Mouse (Mus musculus): ENCODE results near the gene Cntn4. TPM values are rescaled to one million over a fixed set of nuclear protein-coding genes. Genes with fewer than 3 reads are reported as not detected.

Cntn4 gene
- polyA plus RNA-seq, 1 experiment from 2014 or later, result 0.13 TPM

DNA sequence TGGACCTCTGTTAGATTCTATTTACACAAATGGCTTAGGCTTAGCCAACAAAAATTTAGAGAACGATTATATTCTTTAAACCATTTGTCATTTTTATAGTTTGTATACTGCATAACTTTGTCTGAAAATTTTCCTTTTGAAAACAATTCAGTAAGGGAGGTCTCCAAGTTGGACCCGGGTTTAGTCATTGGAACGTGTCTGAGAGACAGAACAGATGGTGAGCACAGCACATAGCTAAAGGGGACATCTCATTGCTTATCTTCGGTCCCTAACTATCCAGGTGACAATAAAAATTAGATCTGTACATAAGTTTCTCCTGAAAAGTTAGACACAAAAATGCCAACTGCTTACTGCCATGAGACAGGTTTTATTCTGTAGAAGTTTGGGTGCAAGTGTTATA, 420.4 kb downstream of the Cntn4 start:
- WGBS (ENCODE audit: insufficient replicate concordance), result 55% methylated on average over 4 of the region's 4 CpGs
- no peak overlapping the region for H3K27ac ChIP-seq
- H3K9ac ChIP-seq, result no peak overlapping the region
- no peaks in the 10 kb centered on the region for H3K4me1 ChIP-seq (replicated peaks)
- no peak overlapping the region for H3K4me3 ChIP-seq (replicated peaks)
- no peaks in the 10 kb centered on the region for H3K36me3 ChIP-seq
- ATAC-seq (ENCODE audit: low read depth) (no peak), DNase-seq (no peak)
- H3K9me3 ChIP-seq (replicated peaks), result no peaks in the 10 kb centered on the region
- H3K27me3 ChIP-seq, result no peaks in the 10 kb centered on the region
- H3K4me2 ChIP-seq, result no peak overlapping the region

DNA sequence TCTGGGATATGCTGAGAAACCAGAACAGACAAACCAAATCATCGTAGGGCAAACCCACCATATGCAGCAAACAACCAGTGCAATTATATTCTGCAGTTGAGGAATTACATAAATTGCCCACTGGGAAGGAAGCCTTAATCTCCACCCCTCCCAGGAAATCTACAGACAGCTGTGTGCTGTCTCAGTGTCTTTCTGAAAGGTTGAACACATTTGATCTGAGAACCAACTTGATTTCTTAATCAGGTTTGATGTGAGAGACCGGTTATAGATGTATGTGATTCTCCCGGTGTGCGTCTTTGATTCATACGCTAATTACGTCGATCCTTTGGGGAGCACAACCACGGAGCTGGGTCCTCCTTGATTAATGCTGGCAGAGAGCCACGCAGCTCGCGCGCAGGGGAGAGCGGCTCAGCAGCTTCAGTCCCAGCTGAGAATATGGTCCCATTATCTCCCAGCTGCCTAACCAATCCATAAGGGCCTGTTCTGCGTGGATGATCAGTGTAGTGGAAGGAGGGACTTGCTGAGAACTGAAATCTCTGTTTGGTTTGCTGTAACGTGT, 441.1 kb downstream of the Cntn4 start:
- 34% methylated on average over 15 of the region's 15 CpGs for WGBS (ENCODE audit: insufficient replicate concordance)

DNA sequence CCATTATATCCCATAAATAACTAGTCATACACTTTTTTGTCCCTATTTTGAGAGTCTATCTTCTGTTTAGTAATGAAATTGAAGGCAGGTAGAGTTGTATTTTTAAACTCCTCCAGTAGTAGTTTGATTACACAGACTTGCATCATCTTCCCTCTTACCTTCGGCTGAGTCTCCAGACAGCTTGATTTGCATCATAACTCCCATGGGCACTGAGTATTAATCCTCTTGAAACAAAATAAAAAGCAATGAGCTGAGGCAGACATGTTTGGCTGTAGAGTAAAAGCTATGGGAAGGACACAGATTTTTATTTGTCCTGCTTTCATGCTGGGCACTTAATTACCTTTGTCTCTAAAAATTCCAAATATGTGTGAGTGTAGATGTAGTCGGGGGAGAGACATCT, 476.1 kb downstream of the Cntn4 start:
- Histone ChIP-seq H3K4me2 (no peak overlapping the region), H3K27ac (no peak overlapping the region), H3K27me3 (no peaks in the 10 kb centered on the region), H3K4me3 (replicated peaks) (no peak overlapping the region), H3K9me3 (replicated peaks) (no peaks in the 10 kb centered on the region), H3K36me3 (no peaks in the 10 kb centered on the region), H3K9ac (no peak overlapping the region), H3K4me1 (replicated peaks) (no peaks in the 10 kb centered on the region)
- ATAC-seq (ENCODE audit: low read depth), result no peak
- no peak for DNase-seq
- WGBS (ENCODE audit: insufficient replicate concordance), result 44% methylated on average over 2 of the region's 2 CpGs

More for the DNA sequence above, 441.1 kb downstream of the Cntn4 start:
- no peak overlapping the region for H3K4me2 ChIP-seq
- no peak overlapping the region for H3K27ac ChIP-seq
- H3K4me3 ChIP-seq (replicated peaks), result no peak overlapping the region
- DNase-seq, result no peak
- H3K4me1 ChIP-seq (replicated peaks), result no peaks in the 10 kb centered on the region
- H3K9me3 ChIP-seq (replicated peaks), result no peaks in the 10 kb centered on the region
- H3K9ac ChIP-seq, result no peak overlapping the region
- H3K27me3 ChIP-seq, result no peaks in the 10 kb centered on the region
- no peak for ATAC-seq (ENCODE audit: low read depth)
- no peaks in the 10 kb centered on the region for H3K36me3 ChIP-seq

DNA sequence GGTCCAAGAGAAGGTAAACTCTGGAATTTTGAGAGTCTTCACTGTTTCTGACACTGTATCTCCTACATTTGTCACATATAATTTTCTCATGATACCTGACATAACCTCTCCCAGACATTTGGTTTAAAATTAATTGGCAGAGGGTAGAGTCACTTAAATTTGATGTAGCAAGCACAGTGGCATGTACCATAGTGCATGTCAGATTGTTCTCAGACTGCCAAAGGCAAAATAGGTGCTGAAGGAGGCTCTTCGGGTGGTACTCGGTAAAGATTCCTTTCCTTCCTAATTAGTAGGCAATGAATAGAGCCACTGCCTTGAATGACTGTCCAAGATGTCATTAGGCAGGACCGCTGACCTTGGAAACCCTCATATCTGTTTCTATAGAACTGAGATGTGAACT, 477.9 kb downstream of the Cntn4 start:
- H3K36me3 ChIP-seq, result no peaks in the 10 kb centered on the region
- H3K4me2 ChIP-seq, result no peak overlapping the region
- no peak for ATAC-seq (ENCODE audit: low read depth)
- no peak for DNase-seq
- no peak overlapping the region for H3K27ac ChIP-seq
- H3K4me1 ChIP-seq (replicated peaks), result no peaks in the 10 kb centered on the region
- H3K9ac ChIP-seq, result no peak overlapping the region
- WGBS (ENCODE audit: insufficient replicate concordance), result 72% methylated on average over 3 of the region's 3 CpGs
- no peak overlapping the region for H3K4me3 ChIP-seq (replicated peaks)
- no peaks in the 10 kb centered on the region for H3K27me3 ChIP-seq
- no peaks in the 10 kb centered on the region for H3K9me3 ChIP-seq (replicated peaks)

DNA sequence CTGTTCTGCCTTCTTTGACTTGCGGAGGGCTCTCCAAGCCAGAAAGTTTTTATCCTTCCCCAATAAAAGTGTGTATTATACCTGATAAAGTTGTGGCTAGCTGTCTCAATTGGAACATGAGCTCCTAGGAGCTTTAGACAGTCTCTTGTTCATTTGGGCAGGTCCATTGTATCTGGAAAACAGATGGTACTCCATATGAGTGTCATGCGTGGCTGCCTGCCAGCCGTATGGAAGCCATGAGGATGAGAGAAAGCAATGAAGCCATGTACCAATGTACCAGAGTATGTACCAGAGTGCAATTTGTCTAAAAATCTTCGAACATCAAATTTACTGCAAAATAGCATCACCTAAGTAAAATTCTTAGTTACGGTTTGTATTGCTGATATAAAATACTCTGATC, 500.1 kb downstream of the Cntn4 start:
- Histone ChIP-seq H3K4me2 (no peak overlapping the region), H3K27me3 (no peaks in the 10 kb centered on the region), H3K27ac (no peak overlapping the region), H3K9ac (no peak overlapping the region), H3K4me3 (replicated peaks) (no peak overlapping the region), H3K36me3 (no peaks in the 10 kb centered on the region), H3K9me3 (replicated peaks) (no peaks in the 10 kb centered on the region), H3K4me1 (replicated peaks) (no peaks in the 10 kb centered on the region)
- WGBS (ENCODE audit: insufficient replicate concordance), result 71% methylated on average over 5 of the region's 5 CpGs
- ATAC-seq (ENCODE audit: low read depth) (no peak), DNase-seq (no peak)

DNA sequence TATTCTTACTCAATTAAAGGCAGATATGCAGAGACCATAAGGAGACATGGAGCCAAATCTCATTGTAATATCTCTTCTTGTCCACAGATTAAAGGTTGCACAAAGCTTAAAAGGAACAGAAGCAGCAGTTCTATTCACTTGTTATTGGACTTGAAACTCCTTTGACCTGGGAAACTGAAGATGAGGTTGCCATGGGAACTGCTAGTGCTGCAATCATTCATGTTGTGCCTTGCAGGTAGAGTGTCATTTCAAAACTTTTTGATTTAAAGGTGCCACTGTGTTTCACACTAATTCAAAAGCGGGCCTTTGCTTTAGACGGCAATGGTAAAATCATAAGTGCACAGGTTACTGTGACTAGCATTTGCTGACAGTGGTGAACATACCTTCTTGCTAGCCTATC, 504.1 kb downstream of the Cntn4 start:
- no peak for DNase-seq
- Histone ChIP-seq H3K27me3 (no peaks in the 10 kb centered on the region), H3K9me3 (replicated peaks) (no peaks in the 10 kb centered on the region), H3K9ac (no peak overlapping the region), H3K36me3 (no peaks in the 10 kb centered on the region), H3K27ac (no peak overlapping the region), H3K4me3 (replicated peaks) (no peak overlapping the region), H3K4me2 (no peak overlapping the region), H3K4me1 (replicated peaks) (no peaks in the 10 kb centered on the region)
- ATAC-seq (ENCODE audit: low read depth), result no peak
- WGBS (ENCODE audit: insufficient replicate concordance), result 77% methylated on average over 2 of the region's 2 CpGs

DNA sequence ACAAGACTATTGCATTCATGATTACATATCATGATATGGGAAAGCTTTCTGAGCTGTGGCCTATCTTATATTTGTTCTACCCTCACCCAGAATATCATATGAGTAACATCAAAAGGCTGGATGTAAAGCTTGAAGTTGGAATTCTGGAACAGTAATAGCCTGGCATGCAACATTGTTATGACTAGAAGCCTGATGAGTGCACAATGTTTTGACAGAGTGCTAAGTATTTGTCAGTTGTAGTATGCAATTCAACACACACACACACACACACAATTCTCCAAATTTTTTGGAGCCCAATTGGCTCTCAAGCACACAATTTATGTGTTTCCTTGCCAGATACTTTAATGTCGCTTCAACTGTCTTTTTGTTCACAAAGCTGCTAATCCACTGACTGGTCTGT, 523.5 kb downstream of the Cntn4 start:
- Histone ChIP-seq H3K9ac (no peak overlapping the region), H3K4me2 (no peak overlapping the region), H3K4me1 (replicated peaks) (no peaks in the 10 kb centered on the region), H3K27ac (no peak overlapping the region), H3K36me3 (no peaks in the 10 kb centered on the region), H3K27me3 (no peaks in the 10 kb centered on the region), H3K9me3 (replicated peaks) (no peaks in the 10 kb centered on the region), H3K4me3 (replicated peaks) (no peak overlapping the region)
- DNase-seq, result no peak
- no peak for ATAC-seq (ENCODE audit: low read depth)
- whole genome bisulfite sequencing (ENCODE audit: insufficient replicate concordance), result 50% methylated on average over 1 of the region's 1 CpGs

DNA sequence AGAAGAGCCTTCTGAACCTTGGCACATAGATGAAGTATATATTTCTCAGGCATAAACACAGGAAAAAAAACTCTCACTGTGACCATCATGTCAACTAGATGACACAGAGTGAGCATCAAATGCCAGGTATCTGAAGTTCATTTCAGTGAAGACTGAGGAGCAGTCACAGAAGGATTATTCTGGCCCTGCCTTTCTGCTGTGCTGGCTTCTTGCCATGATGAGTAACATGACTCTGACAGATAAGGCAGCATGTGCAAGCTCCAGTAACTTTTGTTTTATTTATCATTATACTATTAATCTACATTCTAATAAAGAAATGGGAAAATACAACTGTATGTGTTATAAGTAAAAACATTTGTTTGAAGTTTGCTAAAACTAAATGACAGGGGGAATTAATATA, 529.9 kb downstream of the Cntn4 start:
- Histone ChIP-seq H3K4me3 (replicated peaks) (no peak overlapping the region), H3K27me3 (no peaks in the 10 kb centered on the region), H3K9ac (no peak overlapping the region), H3K4me1 (replicated peaks) (no peaks in the 10 kb centered on the region), H3K36me3 (no peaks in the 10 kb centered on the region), H3K4me2 (no peak overlapping the region), H3K9me3 (replicated peaks) (no peaks in the 10 kb centered on the region), H3K27ac (no peak overlapping the region)
- DNase-seq (no peak), ATAC-seq (ENCODE audit: low read depth) (no peak)

DNA sequence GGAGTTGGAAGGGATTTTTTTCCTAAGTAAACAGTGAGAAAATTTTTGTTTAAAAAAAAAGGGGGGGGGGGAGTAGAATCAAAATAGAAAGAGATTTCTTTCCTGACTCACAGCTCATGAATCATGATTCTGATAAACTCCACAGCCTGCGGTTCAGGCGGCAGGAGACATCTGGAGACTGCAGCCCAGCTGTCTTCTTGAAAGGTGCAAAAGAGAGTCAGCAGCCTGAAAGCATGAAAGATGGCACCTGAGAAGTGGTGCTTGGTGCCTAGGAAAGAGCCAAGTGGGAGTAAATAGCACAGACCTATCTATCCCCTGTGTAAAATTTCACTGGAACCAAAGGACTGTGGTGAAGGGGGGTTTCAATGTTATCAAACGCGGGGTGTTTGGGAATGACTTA, 535.6 kb downstream of the Cntn4 start:
- no peaks in the 10 kb centered on the region for H3K27me3 ChIP-seq
- no peaks in the 10 kb centered on the region for H3K9me3 ChIP-seq (replicated peaks)
- DNase-seq, result no peak
- H3K36me3 ChIP-seq, result no peaks in the 10 kb centered on the region
- no peak overlapping the region for H3K4me2 ChIP-seq
- no peak overlapping the region for H3K4me3 ChIP-seq (replicated peaks)
- no peak for ATAC-seq (ENCODE audit: low read depth)
- no peaks in the 10 kb centered on the region for H3K4me1 ChIP-seq (replicated peaks)
- WGBS (ENCODE audit: insufficient replicate concordance), result 73% methylated on average over 4 of the region's 4 CpGs
- H3K9ac ChIP-seq, result no peak overlapping the region
- no peak overlapping the region for H3K27ac ChIP-seq

DNA sequence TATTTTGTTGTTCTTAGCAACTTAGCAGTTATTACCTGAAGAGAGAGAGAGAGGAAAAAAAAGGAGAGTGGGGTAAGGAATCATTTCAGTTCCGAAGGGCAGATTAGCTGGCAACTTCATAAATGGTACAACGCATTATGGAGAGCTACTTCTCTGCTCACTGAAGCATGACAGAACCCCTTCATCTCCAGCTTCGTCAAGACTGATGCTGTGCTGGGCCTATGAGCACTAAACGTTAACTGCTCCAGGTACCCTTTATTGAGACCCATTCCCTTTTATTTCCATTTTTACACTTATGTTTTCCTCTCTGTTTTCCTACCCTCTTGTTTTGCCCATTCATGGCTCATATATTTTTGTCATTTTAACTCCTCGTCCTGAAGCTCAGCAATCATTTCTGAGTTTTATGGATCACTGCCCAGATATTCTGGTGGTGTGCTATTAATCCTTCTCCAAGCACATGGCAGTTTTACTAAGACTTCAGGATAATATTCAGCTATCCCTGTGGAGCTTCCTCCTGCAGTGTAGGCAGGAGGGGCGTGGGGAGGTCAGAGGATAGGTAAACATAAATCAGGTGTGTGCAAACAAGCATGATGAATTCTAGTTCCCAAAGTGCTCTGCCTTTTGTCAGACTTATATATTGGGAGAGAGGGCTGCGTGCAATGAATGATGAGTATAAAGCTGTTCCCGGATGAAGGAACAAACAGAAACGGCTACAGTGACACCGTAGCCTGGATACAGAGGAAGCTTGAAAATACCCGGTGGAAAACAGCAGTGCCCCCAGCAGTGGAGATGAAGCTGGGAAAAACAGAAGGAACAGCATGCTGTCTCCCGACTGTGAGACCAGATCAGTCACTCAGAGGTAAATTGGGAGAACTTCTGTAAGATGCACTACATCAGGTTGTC, 559.8 kb downstream of the Cntn4 start:
- H3K36me3 ChIP-seq, result no peaks in the 10 kb centered on the region
- H3K27ac ChIP-seq, result no peak overlapping the region
- 0 out of 2 replicates have a peak, but pooled peaks cover 2% of the 10 kb centered on the region for H3K9me3 ChIP-seq (replicated peaks)
- DNase-seq (no peak), ATAC-seq (ENCODE audit: low read depth) (no peak)
- WGBS (ENCODE audit: insufficient replicate concordance), result 65% methylated on average over 12 of the region's 12 CpGs
- no peak overlapping the region for H3K9ac ChIP-seq
- no peak overlapping the region for H3K4me2 ChIP-seq
- H3K4me3 ChIP-seq (replicated peaks), result no peak overlapping the region
- no peaks in the 10 kb centered on the region for H3K27me3 ChIP-seq
- no peaks in the 10 kb centered on the region for H3K4me1 ChIP-seq (replicated peaks)

DNA sequence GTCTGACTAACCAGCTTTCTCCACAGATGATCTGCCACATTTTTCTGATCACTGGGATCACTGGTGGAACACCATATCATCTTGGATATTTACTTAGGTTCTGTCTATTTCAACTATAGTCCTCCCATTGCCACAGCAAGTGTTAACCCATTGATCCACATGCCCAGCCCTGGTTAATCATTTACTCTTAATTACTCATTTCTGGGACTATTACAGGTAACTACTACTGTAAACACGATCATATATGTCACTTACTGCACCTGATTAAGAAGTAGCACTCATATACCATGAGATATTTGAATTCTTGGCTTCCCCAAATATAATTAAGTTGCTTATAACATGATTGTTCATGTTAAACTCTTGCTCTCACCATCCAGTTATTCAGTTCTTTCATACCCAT, 564.1 kb downstream of the Cntn4 start:
- WGBS (ENCODE audit: insufficient replicate concordance), result 26% methylated on average over 1 of the region's 1 CpGs
- no peaks in the 10 kb centered on the region for H3K27me3 ChIP-seq
- no peak overlapping the region for H3K4me2 ChIP-seq
- H3K9me3 ChIP-seq (replicated peaks), result 0 out of 2 replicates have a peak, but pooled peaks cover 2% of the 10 kb centered on the region
- H3K27ac ChIP-seq, result no peak overlapping the region
- no peak overlapping the region for H3K4me3 ChIP-seq (replicated peaks)
- no peaks in the 10 kb centered on the region for H3K36me3 ChIP-seq
- ATAC-seq (ENCODE audit: low read depth), result no peak
- no peaks in the 10 kb centered on the region for H3K4me1 ChIP-seq (replicated peaks)
- H3K9ac ChIP-seq, result no peak overlapping the region
- DNase-seq, result no peak

DNA sequence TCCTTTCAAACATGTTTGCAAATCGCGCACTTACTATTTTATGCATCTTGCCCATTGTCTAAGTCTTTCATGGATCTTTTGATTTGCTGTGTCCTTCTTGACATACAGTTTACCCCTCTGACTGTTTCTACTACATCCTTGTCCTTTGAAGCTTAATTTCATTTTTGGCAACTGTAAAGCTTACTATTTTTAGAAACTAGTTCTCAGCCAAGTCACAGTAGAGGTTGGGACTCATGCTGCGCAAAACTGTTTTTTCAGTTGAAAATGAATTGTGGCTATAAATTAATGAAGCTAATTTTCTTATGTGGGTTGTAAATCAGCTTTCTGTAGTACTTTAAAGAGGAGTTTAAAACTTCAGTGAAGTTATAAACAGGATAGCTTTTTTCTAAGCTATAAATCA, 585.9 kb downstream of the Cntn4 start:
- Histone ChIP-seq H3K9ac (no peak overlapping the region), H3K9me3 (replicated peaks) (no peaks in the 10 kb centered on the region), H3K4me3 (replicated peaks) (no peak overlapping the region), H3K27me3 (no peaks in the 10 kb centered on the region), H3K4me2 (no peak overlapping the region), H3K27ac (no peak overlapping the region), H3K36me3 (no peaks in the 10 kb centered on the region), H3K4me1 (replicated peaks) (no peaks in the 10 kb centered on the region)
- 77% methylated on average over 3 of the region's 3 CpGs for WGBS (ENCODE audit: insufficient replicate concordance)
- no peak for ATAC-seq (ENCODE audit: low read depth)
- DNase-seq, result no peak

All from liver, embryonic 13.5 days (tissue).